Mouse (Mus musculus): ENCODE results near the gene Adcy5.

GRCm38 (mm10) chr16:35201281-35201680, 46.6 kb downstream of the Adcy5 start:
- TF ChIP-seq CTCF (IDR thresholded peaks at IDR 0.05; ENCODE audit: low read depth, low read length) (no peak), POLR2A (IDR thresholded peaks at IDR 0.05; ENCODE audit: extremely low read depth, insufficient read depth, low read length) (no peak)

All from liver, adult 2 months (tissue).